Mouse (Mus musculus): ENCODE results near the gene Glod4. TPM values are rescaled to one million over a fixed set of nuclear protein-coding genes. Genes with fewer than 3 reads are reported as not detected.
A peak's percentile ranks its signal among the peaks of the same experiment; 100 is the strongest.

The Glod4 gene
- polyA plus RNA-seq (2012; rRNA removed) (10.7 and 17.9 TPM in 2 replicates), polyA plus RNA-seq (2014; fragmentation: Nextera tagmentation; extraction: Ambion mirVana) (60.7 and 62.6 TPM in 2 replicates)

- Histone ChIP-seq H3K27ac (no peak within 1 kb of the TSS; the same call in 1 of the 2 replicates), H3K4me1 (replicated peaks; ENCODE audit: control insufficient read depth in 2 of 2, insufficient read depth in 2 of 2, low read length in 1 of 2) (peaks cover 0 to 6% of the 10 kb centered on the region in 2 experiments; a peak in 2 of 4 replicates), H3K27me3 (ENCODE audit: control insufficient read depth, insufficient read depth, low read length) (no peaks in the 10 kb centered on the region), H3K9ac (replicated peaks) (peak within 1 kb of the TSS; percentile 83), H3K9me3 (ENCODE audit: control insufficient read depth, low read length) (no peaks in the 10 kb centered on the region), H3K4me3 (ENCODE audit: insufficient read depth in 1 of 2, low read depth in 2 of 2, low read length in 2 of 2) (peak within 1 kb of the TSS; percentile 89), H3K4me2 (ENCODE audit: low read depth) (peak within 1 kb of the TSS; percentile 79), H3K36me3 (replicated peaks; ENCODE audit: control insufficient read depth, insufficient read depth, low read depth) (peaks cover 4% of the 10 kb centered on the region; the same call in 1 of the 2 replicates)
- DNase-seq (ENCODE audit: low read depth in 3 of 3, low spot score in 3 of 3): peak; percentile 74 to 79 (median 74)
- under 1% methylated on average over 61 of the region's 61 CpGs for WGBS (ENCODE audit: insufficient replicate concordance)
- ATAC-seq (ENCODE audit: insufficient read depth): peak; percentile 86
- TF ChIP-seq EP300 (IDR thresholded peaks at IDR 0.05; ENCODE audit: low read depth) (no peak), CTCF (IDR thresholded peaks at IDR 0.05; ENCODE audit: low read depth) (no peak)
Observed at GRCm38 (mm10) chr11:76242901-76243810, at the start of gene Glod4, which contains the start of gene Mrm3. TSS of gene Glod4 (minus strand) at chr11:76243725. TSS of gene Mrm3 (plus strand) at chr11:76243715.

DNA sequence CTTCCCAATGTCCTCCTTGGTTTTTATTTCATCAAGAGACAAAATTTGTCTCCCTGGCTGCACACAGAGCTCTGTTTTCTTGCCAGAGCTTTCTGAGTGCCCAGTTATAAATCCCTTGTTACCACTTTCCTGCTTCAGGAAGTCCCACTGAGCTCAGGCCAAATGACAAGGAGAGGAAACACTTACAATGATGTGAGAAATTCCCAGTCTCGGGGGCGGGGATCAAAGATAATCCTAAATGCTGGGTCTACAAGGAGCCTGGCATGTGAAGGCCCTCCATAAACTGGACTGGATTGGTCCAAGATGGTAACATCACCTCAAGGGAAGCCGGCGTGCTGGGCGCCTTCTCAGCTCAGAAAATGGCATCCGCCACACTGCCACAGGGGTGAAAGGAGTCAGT is 49.3 kb upstream of the Glod4 start:
- Histone ChIP-seq H3K27me3 (ENCODE audit: control insufficient read depth, insufficient read depth, low read length) (no peaks in the 10 kb centered on the region), H3K36me3 (replicated peaks; ENCODE audit: control insufficient read depth, insufficient read depth, low read depth) (no peaks in the 10 kb centered on the region), H3K4me1 (replicated peaks; ENCODE audit: control insufficient read depth in 2 of 2, insufficient read depth in 2 of 2, low read length in 1 of 2) (0 out of 4 replicates have a peak, but pooled peaks cover 0 to 4% of the 10 kb centered on the region in 2 experiments), H3K4me2 (ENCODE audit: low read depth) (no peak overlapping the region), H3K9ac (replicated peaks) (no peak overlapping the region), H3K27ac (no peak overlapping the region), H3K9me3 (ENCODE audit: control insufficient read depth, low read length) (no peaks in the 10 kb centered on the region), H3K4me3 (ENCODE audit: insufficient read depth in 1 of 2, low read depth in 2 of 2, low read length in 2 of 2) (no peak overlapping the region)
- 69% methylated on average over 6 of the region's 6 CpGs for WGBS (ENCODE audit: insufficient replicate concordance)
- TF ChIP-seq CTCF (IDR thresholded peaks at IDR 0.05; ENCODE audit: low read depth) (no peak), EP300 (IDR thresholded peaks at IDR 0.05; ENCODE audit: low read depth) (no peak)
- ATAC-seq (ENCODE audit: insufficient read depth) (no peak), DNase-seq (ENCODE audit: low read depth in 3 of 3, low spot score in 3 of 3) (no peak)

- Histone ChIP-seq H3K4me1 (replicated peaks; ENCODE audit: control insufficient read depth in 2 of 2, insufficient read depth in 2 of 2, low read length in 1 of 2) (0 out of 4 replicates have a peak, but pooled peaks cover 0 to 4% of the 10 kb centered on the region in 2 experiments), H3K4me2 (ENCODE audit: low read depth) (no peak overlapping the region), H3K9ac (replicated peaks) (no peak overlapping the region), H3K4me3 (ENCODE audit: insufficient read depth in 1 of 2, low read depth in 2 of 2, low read length in 2 of 2) (no peak overlapping the region), H3K9me3 (ENCODE audit: control insufficient read depth, low read length) (no peaks in the 10 kb centered on the region), H3K27ac (no peak overlapping the region), H3K27me3 (ENCODE audit: control insufficient read depth, insufficient read depth, low read length) (no peaks in the 10 kb centered on the region), H3K36me3 (replicated peaks; ENCODE audit: control insufficient read depth, insufficient read depth, low read depth) (no peaks in the 10 kb centered on the region)
- 49% methylated on average over 15 of the region's 15 CpGs for WGBS (ENCODE audit: insufficient replicate concordance)
- no peak for DNase-seq (ENCODE audit: low read depth in 3 of 3, low spot score in 3 of 3)
- no peak for ATAC-seq (ENCODE audit: insufficient read depth)
- TF ChIP-seq CTCF (IDR thresholded peaks at IDR 0.05; ENCODE audit: low read depth) (no peak), EP300 (IDR thresholded peaks at IDR 0.05; ENCODE audit: low read depth) (no peak)
Observed at GRCm38 (mm10) chr11:76292398-76292797, 48.9 kb upstream of the Glod4 start.

DNA sequence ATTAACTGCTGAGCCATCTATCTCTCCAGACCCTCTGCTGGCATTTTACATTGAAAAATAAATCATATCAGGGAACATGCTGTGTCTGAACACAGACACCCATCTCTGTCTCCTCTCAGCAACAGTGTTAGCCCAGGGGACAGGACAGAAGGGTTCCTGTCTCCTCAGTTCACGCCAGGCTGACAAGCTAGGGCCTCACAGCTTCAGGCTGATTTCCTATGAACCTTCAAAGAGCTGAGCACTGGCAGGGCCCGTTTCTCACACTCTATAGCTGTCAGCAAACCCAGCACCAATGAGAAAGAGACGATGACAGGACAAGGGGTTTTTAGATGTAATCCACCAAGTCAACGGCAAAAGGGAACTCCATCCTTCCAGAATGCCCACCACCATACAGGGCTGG is 48.4 kb upstream of the Glod4 start:
- Histone ChIP-seq H3K4me2 (ENCODE audit: low read depth) (no peak overlapping the region), H3K27me3 (ENCODE audit: control insufficient read depth, insufficient read depth, low read length) (no peaks in the 10 kb centered on the region), H3K36me3 (replicated peaks; ENCODE audit: control insufficient read depth, insufficient read depth, low read depth) (no peaks in the 10 kb centered on the region), H3K4me1 (replicated peaks; ENCODE audit: control insufficient read depth in 2 of 2, insufficient read depth in 2 of 2, low read length in 1 of 2) (peaks cover 0 to 8% of the 10 kb centered on the region in 2 experiments; a peak in 1 of 4 replicates), H3K27ac (no peak overlapping the region), H3K9me3 (ENCODE audit: control insufficient read depth, low read length) (no peaks in the 10 kb centered on the region), H3K4me3 (ENCODE audit: insufficient read depth in 1 of 2, low read depth in 2 of 2, low read length in 2 of 2) (no peak overlapping the region), H3K9ac (replicated peaks) (no peak overlapping the region)
- TF ChIP-seq CTCF (IDR thresholded peaks at IDR 0.05; ENCODE audit: low read depth) (no peak), EP300 (IDR thresholded peaks at IDR 0.05; ENCODE audit: low read depth) (no peak)
- ATAC-seq (ENCODE audit: insufficient read depth) (no peak), DNase-seq (ENCODE audit: low read depth in 3 of 3, low spot score in 3 of 3) (no peak)
- WGBS (ENCODE audit: insufficient replicate concordance): 63% methylated on average over 4 of the region's 4 CpGs

GRCm38 (mm10) chr11:76290367-76290766 is 46.8 kb upstream of the Glod4 start:
- Histone ChIP-seq H3K4me3 (ENCODE audit: insufficient read depth in 1 of 2, low read depth in 2 of 2, low read length in 2 of 2) (no peak overlapping the region), H3K9ac (replicated peaks) (no peak overlapping the region), H3K4me1 (replicated peaks; ENCODE audit: control insufficient read depth in 2 of 2, insufficient read depth in 2 of 2, low read length in 1 of 2) (peaks cover 0 to 10% of the 10 kb centered on the region in 2 experiments; a peak in 1 of 4 replicates), H3K27ac (no peak overlapping the region), H3K9me3 (ENCODE audit: control insufficient read depth, low read length) (no peaks in the 10 kb centered on the region), H3K4me2 (ENCODE audit: low read depth) (no peak overlapping the region), H3K36me3 (replicated peaks; ENCODE audit: control insufficient read depth, insufficient read depth, low read depth) (no peaks in the 10 kb centered on the region), H3K27me3 (ENCODE audit: control insufficient read depth, insufficient read depth, low read length) (no peaks in the 10 kb centered on the region)
- no peak for TF ChIP-seq CTCF (IDR thresholded peaks at IDR 0.05; ENCODE audit: low read depth)
- no peak for TF ChIP-seq EP300 (IDR thresholded peaks at IDR 0.05; ENCODE audit: low read depth)
- no peak for ATAC-seq (ENCODE audit: insufficient read depth)
- no peak for DNase-seq (ENCODE audit: low read depth in 3 of 3, low spot score in 3 of 3)
- 42% methylated on average over 11 of the region's 11 CpGs for WGBS (ENCODE audit: insufficient replicate concordance)

Measured in liver, embryonic 14.5 days (tissue).